Mouse (Mus musculus) embryo, embryonic 11 days (tissue): ENCODE results near the gene Csnk1d.

Source experiments
- DNase-seq: peaks from one replicate; pipeline ENCODE4 v3.0.0-alpha.2; 2015

The Csnk1d gene

DNA sequence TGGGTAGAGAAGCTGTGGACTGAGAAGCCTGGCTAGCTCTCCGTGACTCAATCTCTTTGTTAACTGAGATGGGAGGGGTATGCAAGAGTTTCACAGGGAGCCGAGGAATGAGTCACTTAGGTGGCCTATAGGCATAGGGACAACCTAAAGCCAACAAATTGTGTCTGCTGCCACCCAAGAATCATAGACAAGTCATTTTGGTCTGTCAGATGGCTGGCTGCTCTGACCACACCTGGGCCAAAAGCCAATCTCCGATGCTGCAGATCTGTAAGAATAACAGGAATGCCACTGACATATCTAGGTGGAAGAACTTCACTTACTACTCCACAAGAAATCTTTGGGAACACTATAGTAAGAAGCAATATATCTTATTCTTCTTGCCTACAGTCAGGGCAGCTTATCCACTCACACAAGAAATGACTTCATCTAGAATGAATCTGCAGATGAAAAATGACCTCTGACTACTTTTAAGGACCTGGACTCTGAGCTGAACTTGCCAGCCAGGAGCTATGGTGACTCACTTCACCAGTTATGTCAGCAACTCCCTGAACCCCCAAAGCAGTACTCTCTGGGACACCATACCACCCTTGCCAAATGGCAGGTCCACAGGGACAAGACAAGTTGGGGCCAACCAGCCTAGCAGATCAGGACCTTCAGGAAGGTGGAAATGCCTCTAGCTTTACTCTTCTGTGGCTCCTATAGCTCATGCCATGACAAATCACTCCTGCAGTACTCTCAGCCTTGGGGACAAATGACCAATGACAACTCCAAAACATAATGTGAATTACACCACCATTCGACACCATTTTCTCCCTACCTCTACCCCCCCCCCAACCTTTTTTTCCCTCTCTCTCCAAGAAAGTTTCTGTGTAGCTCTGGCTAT is 6.4 kb downstream of the Csnk1d start:
- DNase-seq, result no peak

DNA sequence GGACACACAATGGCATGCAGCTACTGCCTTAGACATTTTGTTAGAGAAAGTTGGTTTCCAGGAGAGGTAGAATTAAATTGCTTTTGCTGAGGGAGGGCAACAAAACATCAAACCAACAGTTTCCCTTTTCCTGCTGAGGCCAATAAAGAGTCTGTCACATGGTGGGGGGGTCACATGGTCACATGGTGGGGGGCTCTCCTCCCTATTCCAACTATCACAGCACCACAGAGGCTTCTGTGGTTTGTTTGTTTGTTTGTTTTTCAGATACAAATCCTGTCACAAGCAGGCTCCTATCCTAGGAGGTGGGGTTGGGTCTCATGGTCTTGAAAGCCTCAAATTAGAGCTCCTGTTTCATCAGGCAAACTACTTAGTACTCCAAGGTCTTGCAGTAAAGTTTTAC is 8.7 kb downstream of the Csnk1d start:
- DNase-seq, result no peak

DNA sequence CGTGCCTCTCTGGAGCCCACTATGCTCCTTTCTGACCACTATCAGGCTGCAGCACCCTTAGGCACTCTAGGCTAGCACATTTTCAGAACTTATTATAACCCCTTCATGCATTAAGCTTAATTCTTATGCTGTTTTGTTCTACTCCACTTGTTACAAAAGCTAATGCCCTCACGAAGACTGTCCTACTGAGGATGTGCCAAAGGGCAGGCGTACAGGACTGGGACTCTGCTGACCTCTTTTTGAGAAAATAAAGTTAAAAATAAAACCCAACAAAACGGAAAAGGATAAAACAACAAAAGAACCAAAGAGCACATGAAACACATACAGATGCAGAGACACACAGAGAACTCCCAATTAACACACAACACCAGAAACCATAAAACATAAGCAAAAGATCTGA is 9.5 kb downstream of the Csnk1d start:
- no peak for DNase-seq

DNA sequence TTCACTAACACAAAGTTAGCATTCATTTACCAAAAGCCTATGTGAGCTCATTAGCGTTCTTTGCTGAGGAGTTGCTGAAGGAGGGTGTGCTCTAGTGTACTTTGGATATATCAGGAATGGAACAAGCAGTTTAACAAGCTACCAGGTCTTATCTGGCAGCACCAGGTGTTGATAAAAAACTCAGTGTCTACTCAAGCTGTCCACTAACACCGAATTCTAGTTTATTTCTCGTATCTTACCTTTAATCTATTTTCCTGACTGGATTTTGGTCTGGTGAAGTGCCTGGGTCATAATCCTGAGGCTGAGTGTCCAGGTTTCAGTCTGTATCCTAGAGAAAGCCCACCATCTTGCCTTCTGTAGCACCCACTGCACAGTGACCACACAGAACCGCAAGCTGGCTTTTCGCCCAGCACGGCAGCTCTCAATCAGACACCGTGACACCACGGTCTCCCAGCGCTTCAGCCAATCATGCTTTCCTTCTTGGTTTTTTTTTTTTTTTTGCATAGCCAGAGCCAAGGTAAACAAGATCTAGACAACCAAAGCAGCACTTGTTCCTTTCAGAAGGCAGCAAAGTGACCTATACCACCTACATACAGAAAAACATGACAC is 10.6 kb downstream of the Csnk1d start:
- no peak for DNase-seq

DNA sequence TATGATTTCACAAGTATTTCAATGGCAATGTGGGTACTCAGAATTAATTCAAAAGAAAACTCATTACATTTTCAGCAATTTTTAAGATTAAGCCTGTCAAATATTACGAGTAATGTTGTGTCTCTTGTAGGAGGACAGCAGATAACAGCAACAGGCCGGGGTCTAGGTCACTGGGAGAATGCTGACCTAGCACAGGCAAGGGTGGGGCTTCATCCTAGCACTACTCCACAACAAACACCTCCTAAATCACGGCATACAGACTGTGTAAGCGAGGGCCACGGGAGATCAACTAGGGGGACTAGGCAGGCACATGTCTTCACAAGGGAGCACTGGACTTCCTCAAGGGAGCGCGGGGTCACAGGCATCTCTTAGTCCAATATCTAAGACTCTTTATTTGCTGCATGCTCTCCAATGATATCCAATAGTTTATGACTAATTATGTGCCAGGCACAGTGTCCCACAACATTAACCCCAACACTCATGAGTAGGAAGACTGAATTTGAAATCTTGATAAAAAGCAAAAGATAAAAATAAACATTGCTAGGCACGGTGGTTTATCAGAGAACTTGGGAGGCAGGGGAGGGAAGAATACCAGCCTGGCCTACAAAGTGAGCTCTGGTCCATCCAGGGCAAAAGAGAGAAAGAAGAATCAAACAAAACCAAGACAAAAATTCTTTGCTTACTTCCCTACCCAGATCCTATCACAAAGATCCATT is 11.3 kb downstream of the Csnk1d start:
- DNase-seq, result no peak

DNA sequence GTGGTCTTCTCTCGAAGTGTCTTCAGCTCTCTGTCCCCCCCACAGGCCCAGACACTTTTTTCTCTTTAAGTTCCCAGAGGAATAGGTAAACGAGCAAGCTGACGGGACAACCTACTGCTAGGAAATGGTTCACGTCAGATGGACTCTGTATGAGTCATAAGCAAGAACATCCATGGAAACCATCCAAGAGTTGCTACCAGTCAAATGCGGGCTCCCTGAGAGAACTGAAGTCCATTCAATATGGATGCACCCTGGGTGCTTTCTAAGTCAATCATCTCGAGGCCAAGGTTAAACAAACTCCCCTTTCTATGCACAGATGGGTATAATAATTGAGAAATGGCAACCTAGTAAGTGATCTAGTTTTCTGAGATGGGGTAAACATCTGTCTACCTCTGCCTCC is 17.8 kb downstream of the Csnk1d start:
- no peak for DNase-seq

DNA sequence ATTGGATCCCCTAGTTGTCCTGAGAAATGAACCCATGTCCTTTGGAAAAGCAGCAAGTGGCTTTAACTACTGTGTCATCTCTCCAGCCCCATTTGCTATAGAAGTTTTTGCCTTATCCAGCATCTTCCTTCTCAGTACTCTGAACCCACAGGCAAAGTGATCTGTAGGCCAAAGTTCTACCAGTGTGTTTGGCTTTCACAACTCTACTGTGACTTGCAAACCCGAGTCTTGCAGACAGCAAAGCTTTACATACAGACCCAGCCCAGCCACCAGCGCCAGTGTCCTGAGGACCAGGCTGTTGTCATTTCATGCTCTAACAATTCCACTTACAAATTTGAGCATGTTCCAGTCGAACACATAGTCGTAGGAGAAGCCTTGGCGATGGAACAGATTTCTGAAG is 19.9 kb downstream of the Csnk1d start:
- DNase-seq, result no peak

DNA sequence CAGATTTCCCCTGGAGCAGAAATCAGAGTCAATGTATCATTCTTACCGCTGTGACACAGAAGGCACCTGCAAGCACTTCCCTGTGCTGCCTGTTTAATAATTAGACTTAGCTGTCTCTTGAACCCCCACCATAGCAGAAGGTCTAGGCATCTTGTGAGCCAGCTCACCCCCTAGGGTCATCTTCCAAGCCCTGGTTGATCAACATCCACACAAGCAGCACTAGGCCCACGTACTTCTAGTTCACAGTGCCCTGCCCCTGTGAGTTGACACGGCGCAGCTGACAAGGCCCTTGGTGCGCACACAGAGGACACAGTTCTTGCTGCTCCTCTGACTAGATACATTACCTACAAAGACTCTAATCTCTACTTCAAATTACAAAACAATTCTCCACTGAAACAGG is 21.4 kb downstream of the Csnk1d start:
- no peak for DNase-seq

DNA sequence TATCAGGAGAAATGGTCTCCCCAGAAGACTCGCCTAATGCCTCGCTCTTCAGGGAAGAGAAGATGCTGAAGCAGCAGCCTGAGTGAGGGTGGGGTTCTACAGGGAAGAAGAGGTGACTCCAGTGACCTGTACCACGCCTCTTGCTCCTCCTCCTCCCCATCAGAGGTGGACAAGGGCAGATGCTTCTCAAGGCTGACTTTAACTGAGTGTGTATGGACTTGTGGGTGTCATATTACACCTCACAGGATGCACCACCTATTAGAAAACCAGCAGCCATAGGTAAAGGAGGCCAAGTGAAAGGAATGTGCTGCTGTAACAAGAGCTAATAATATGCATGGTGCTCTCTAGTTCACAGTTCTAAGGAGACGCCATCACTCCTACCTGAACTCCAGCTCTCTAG is 25.5 kb downstream of the Csnk1d start:
- no peak for DNase-seq

DNA sequence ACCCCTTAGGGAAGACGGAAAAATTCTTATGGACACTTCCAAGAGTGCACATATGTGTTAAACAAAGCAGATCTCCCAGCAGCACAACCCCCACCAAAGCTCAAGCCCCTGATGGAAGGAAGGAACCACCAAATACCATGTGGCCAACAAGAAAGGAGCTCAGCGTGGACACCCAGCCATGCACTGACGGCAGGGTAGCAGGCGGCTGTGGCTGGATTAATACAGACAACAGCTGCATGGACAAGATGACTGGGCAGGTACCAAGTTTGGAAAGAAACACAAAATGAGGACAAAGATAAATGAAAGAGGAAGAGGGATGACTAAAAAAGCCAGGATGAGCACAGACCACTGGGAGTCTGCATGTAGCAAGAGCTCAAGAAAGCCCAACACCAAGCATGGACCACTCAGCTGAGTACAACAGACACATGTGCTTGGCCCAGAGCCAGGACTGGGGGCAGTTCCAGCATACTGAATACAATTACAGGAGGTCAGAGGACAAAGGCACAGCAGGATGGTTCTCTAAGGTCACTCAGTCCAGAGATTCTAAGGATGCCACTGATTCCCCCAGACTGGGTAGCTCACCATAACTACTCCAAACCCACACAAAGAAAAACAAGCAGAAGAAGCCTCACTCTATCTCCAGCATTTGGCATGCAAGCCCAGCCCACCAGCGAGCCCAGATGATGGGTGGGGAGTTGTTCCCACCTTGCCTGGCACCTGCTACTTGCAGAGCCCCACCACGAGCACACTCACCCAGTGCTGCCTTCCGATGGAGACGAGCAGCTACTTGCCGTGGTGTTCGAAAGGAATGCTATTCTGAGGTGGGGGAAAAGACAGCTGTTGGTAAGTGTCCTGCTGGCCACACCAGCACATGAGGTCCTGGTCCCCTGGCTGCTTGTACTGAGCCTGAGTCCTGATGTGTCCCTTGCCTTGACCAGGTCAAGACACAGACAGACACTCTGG is 26.7 kb downstream of the Csnk1d start:
- DNase-seq, result no peak

DNA sequence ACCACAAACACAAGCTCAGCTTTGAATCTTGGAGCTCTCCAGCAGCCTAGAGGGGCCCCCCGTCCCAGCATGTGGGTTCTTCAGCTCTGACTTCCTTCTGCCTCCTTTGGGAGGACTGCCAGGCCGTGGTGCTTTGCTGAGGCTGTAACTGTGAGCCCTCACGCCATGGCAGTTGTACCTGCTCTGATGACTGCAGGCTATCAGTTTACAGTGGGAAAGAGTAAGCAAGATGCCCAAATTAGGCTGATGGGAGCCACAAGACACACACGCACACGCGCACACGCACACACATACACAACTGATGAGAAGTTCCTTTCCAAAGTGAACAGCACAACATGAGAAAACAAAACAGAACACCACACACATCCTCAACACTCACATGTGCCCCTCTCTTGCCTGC is 28.2 kb downstream of the Csnk1d start:
- DNase-seq, result no peak

DNA sequence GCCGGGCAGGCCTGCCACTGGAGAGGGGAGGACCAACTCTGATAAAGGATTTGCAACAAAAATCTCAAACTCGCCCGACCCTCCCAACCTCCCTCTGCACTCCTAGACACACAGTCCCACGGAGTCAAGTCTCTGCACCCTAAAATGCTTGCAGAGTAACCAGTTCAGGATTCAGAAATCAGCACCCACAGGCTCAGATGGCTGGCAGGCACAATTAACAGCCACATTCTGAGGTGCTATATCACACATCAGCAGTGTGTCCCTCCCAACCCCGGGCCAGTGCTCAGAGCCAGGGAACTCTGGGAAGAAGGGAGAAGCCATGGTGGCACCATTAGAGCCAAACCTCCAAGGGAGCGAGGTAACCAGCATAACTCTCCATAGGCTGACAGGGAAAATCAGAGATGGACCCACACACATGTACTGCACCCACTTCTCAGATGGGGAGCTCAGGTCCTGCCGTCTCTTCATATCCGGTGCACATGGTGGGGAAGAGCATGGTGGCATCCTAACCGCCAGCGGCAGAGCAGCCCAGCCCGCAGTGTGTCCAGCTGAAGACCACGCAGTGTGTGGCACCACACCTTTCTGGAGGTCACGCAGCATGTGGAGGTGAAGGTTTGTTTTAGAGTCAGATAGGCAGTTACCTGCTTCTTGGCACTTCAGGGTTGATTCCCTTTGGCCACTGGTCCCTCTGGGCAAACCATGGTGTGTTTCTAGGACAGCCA is 28.9 kb downstream of the Csnk1d start:
- DNase-seq, result no peak

DNA sequence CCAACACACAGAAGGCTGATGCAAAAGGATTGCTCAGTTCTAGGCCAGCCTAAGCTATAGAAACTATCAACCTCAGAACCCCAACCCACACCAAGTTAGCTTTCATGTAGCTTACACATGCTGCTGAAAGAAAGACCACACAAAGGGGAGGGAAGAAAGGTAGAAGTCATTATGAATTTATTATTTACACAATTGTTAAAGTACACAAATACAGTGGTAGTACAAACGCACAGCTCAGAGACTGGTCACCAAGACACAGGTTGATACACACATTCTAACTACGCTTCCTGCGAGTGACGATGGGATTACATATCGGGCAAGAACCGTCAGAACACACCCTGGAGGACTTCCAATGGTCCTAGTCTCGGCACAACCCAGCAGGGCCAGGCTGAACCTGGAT is 29.5 kb downstream of the Csnk1d start:
- no peak for DNase-seq

DNA sequence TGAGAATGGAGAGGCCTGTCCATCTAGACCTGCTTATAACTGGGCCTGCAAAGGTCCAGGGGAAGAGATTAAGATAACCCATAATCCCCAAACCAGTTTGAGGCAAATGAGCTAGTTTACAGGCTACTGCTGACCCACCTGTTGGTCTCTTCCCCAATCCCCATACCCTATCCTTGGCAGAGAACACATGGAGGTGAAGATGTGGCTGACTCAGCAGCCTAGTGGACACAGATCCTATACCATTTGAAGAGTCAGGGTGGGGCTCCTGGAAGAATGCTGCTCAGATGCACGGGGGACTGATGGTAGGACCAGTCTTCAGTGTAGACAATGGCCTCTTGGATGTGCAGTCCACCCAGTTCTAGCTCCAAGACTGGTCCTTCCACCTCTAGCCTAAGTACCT is 30.9 kb downstream of the Csnk1d start:
- DNase-seq, result no peak

DNA sequence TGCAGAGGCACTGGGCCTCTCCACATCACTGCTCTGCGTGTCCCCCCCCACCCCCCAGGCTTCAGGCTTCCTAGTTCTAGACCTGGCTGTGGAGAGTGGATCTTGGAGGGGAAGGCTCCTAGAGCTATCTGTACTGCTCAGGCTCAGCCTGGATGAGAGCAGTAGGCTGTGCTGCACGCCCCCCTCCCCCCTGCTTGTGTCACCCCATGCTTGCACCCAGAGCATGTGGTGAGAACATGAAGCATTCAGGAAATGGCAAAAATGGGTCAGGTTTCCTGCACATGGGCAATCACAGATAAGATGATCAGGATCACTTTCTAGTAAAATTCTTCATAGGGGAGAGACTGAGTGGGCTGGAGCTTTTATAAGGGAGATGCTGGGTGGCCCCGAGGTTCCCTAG is 31.6 kb downstream of the Csnk1d start:
- DNase-seq, result no peak

DNA sequence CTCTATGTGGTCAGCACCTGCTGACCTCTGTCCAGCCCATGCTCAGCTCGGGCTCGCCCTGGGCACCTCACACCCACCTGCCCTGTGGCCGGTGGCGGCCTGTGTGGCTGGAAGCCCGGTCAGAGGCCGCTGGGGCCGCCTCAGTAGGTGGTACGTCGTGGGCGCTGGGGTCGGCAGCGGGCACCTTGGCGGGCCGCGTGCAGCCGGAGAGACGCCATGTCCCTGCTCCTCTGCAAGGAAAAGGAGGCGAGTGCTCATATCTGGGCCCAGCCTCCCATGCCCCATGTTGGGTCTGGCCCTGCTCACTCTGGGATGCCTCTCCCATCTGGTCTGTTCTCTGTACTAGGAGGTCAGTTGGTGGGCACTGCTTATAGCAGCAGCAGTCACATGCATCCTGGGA is 32.1 kb downstream of the Csnk1d start:
- DNase-seq, result no peak

DNA sequence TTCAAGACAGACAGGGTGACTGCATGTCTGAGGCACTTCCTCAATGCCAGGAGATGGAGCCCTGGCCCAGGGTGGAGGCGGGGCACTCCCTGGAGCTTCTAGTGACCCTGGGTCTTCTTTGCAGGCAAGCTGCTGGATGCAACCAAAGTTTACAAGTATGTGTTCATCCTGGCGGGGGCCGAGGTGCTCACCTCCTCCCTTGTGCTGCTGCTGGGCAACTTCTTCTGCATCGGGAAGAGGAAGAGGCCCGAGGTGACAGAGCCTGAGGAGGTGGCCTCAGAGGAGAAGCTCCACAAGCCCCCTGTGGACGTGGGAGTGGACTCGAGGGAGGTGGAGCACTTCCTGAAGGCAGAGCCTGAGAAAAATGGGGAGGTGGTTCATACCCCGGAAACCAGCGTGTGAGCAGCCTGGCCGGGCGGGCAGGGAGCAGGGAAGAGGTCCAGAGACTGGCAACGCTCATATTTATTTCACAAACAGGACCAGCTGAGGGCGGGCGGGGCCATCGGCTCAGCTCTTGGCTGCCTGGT is 33.3 kb downstream of the Csnk1d start:
- DNase-seq, result no peak

DNA sequence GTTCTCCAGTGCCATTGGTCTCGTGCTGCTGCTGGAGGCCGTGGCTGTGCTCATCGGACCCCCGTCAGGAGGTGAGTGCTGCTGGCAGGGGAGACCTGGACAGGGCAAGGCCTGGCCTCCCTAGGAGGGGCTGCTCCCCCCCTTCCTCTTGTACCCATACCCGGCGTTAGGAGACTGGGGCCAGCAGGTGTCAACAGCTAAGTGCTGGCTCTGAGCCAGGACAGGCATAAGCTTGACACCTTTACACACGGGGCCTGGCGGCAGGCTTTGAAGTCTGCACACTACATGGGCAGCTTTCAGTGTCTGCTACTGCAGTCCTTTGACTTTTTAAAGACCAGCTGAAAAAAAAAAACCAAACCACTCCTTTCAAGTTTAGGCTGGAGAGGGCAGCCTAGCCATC is 34.1 kb downstream of the Csnk1d start:
- DNase-seq, result no peak

DNA sequence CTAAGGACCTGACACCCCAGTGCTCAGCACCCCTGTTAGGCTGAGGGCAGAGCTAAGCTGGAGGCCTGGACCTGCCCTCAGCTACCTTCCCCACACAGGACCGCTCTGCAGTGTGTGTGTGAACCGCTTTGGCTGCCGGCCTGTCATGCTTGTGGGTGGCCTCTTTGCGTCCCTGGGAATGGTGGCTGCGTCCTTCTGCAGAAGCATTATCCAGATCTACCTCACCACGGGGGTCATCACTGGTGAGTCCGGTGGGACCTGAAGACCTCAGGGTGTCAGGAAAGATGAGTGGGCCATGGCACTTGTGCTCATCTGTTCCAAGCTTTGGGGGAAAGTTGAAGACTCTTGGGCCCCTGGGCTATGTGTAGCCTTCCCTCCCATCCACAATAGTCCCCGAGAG is 35.4 kb downstream of the Csnk1d start:
- DNase-seq, result no peak

DNA sequence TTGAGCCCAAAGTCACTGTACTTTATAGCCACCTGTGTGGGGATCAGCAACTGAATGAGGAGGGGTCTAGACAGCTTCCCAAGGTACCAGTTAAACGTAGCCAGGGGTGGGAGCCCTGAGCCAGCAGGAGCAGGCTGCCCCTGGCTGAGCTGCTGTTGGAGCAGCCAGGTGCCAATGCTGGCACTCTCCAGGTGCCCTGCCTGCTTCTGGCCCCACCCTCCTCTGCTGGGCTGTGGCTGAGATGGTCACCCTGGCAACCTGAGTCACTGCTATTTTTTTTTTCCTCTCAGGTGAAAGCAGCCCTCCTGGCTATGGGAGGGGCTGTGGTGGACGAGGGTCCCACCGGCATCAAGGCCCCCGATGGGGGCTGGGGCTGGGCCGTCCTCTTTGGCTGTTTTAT is 36.2 kb downstream of the Csnk1d start:
- DNase-seq, result no peak

DNA sequence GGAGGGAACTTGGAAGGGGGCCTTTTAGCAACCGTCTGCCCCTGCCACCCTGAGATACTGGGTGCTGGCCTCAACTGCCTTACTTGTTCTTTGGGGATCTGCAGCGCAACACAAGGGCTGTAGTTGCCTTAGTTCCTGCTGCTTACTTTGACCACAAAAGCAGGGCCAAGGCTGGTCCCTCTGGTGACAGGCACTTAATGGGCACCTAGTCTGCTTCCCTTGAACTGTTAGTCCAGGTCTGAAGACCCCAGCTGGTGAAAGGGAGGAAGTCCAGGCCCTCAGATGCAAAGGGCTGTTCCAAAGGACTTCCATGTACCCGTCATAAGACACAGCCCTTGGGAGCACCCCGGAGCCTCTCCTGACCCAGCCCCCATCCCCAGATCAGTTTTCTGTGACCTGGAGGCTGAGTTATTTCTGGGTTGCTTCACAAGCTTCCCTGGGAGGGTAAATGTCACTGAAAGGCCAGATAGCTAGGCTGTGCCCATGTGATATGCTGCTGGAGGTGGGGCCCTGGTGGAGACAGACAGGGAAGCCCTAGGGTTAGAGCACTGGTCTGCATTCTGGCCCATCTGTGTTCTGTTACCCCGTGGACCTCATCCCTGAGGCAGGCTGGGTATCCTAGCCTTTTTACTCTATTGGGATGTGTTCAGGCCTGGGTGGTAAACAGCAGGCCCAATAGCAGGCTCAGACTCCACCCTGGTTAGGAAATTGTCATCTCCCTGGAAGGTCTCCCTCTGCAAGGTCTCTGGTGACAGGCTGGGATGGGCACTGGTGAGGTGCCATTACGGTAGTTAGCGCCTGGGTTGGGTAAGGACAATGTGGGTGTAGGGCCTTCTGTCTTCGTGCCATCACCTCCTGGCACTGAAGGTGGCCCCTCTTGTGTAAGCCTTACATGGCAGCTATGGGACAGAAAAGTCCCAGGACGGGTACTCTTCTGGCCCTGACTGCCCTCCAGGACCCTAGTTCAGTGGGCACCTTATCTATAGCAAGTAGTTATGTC is 39.1 kb downstream of the Csnk1d start:
- no peak for DNase-seq
